15 mouse cellular contexts compared by ENCODE assay signal in the genomic region with DNA sequence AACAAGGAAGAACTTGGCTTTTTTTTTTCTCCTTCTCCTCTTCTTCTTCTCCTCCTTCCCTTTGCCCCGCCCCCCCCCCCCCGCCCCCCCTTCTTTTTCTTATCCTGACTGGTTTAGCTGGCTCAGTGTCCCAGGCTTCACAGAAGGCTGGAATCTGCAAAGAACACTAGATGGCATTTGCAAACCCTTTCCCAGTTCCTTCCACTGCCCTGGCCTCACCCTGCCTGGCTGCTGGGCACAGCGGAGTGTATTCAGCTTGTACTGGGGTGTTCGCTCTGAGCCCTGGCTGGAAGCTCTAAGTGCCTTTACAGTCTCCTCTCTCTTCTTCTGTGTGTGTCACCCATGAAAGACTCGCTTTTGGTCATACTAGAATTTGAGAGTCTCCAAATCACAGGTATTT. TPM values are rescaled to one million over a fixed set of nuclear protein-coding genes. Genes with fewer than 3 reads are reported as not detected.
DNase-seq lines count a peak whose midpoint lies in the region; ATAC-seq and TF ChIP-seq lines count a peak whose summit lies in the region.
"Had no signal": no experiment of that assay in that cellular context is flagged by ENCODE, and none has a peak within 500 bp of the region (broad histone marks: within the 10 kb centered on the region; RNA-seq: fewer than 3 reads in every experiment).

No protein-coding gene starts in this region.

- H3K4me1 ChIP-seq in ES-Bruce4 (ENCODE audit: control insufficient read depth, insufficient read depth, low read length): no peaks in the 10 kb centered on the region
- H3K4me1 ChIP-seq: intestine, embryonic 15.5 days; midbrain, embryonic 15.5 days; stomach, embryonic 15.5 days had no signal

- no peak overlapping the region for H3K4me3 ChIP-seq in ES-Bruce4 (ENCODE audit: low read depth, low read length)
- H3K4me3 ChIP-seq: gastrocnemius, adult 2 months; intestine, embryonic 15.5 days; midbrain, embryonic 15.5 days; stomach, embryonic 15.5 days had no signal

- no peak for TF ChIP-seq EP300 in ES-Bruce4 (IDR thresholded peaks at IDR 0.05; ENCODE audit: insufficient read depth, low read depth, low read length)

- no peaks in the 10 kb centered on the region for H3K27me3 ChIP-seq in ES-Bruce4 (ENCODE audit: control insufficient read depth, insufficient read depth, low read length, poor library complexity, severe bottlenecking)
- H3K27me3 ChIP-seq: intestine, embryonic 15.5 days; midbrain, embryonic 15.5 days; stomach, embryonic 15.5 days had no signal

- no peak overlapping the region for H3K9ac ChIP-seq in ES-Bruce4 (ENCODE audit: low read depth, poor library complexity, severe bottlenecking)
- H3K9ac ChIP-seq: intestine, embryonic 15.5 days; midbrain, embryonic 15.5 days; stomach, embryonic 15.5 days had no signal

- TF ChIP-seq CTCF in ES-Bruce4 (IDR thresholded peaks at IDR 0.05; ENCODE audit: low read depth, low read length): peak; percentile 1

- peak; percentile 90 for ATAC-seq in cerebellum, adult (ENCODE audit: insufficient number of reproducible peaks, low FRiP score, low TSS enrichment)
- no peak for ATAC-seq in erythroblast, adult 5-6 weeks (replicated peaks; ENCODE audit: low FRiP score, poor library complexity, severe bottlenecking)
- ATAC-seq: intestine, embryonic 15.5 days; midbrain, embryonic 15.5 days had no signal

- DNase-seq in cerebellum, postnatal 4 days (ENCODE audit: low spot score in 2 of 2): no peak
- peak; percentile 18 for DNase-seq in kidney, adult 18-20 months
- no peak for DNase-seq in kidney, adult 11 months
- DNase-seq in cerebellum, postnatal 10 days: peak; percentile 47 to 62
- no peak for DNase-seq in thymus, postnatal 36 days
- DNase-seq: adrenal gland, postnatal 36 days; gastrocnemius, adult 2 months; lung, postnatal 10 days; right cerebral cortex, postnatal 25 days had no signal

- no peaks in the 10 kb centered on the region for H3K36me3 ChIP-seq in ES-Bruce4 (ENCODE audit: control insufficient read depth, insufficient read depth, low read length, poor library complexity, severe bottlenecking)
- H3K36me3 ChIP-seq: intestine, embryonic 15.5 days; midbrain, embryonic 15.5 days; stomach, embryonic 15.5 days had no signal

- no peak for TF ChIP-seq POLR2A in ES-Bruce4 (IDR thresholded peaks at IDR 0.05; ENCODE audit: insufficient read depth, low read length)

- no peaks in the 10 kb centered on the region for H3K9me3 ChIP-seq in ES-Bruce4 (replicated peaks; ENCODE audit: control insufficient read depth, insufficient read depth, low read length, poor library complexity, severe bottlenecking)
- H3K9me3 ChIP-seq: intestine, embryonic 15.5 days; midbrain, embryonic 15.5 days; stomach, embryonic 15.5 days had no signal

- H3K27ac ChIP-seq in ES-Bruce4 (ENCODE audit: insufficient read depth, low read length): peak overlapping the region; percentile 65; the same call in 1 of the 2 replicates
- H3K27ac ChIP-seq: gastrocnemius, adult 2 months; intestine, embryonic 15.5 days; midbrain, embryonic 15.5 days; stomach, embryonic 15.5 days had no signal

RNA-seq across cellular contexts. Expression of a gene that starts 22.6 kb away (rescaled TPM):
- polyA plus RNA-seq in ES-Bruce4 (2011; ENCODE audit: insufficient read depth, insufficient read length, low read depth, missing spikeins): 12.0 and 14.6 TPM in 2 replicates
- total RNA-seq in erythroblast, adult 5-6 weeks (2015; ENCODE audit: low replicate concordance): 1.3 and 2.1 TPM in 2 replicates
- total RNA-seq in erythroblast, adult 5-6 weeks (2017; ENCODE audit: low replicate concordance): 0.09 and 2.5 TPM in 2 replicates

Comparison
In these comparisons a context has a peak if more than half of its experiments do, and no peak if none do; other contexts are left out.
1. DNase-seq: peak in kidney, adult 18-20 months (single experiment) and cerebellum, postnatal 10 days (2 of 2); none in cerebellum, postnatal 4 days (0 of 2), kidney, adult 11 months (single experiment) and thymus, postnatal 36 days (0 of 2).